ENCODE assay signal across 14 mouse cellular contexts in the genomic region with DNA sequence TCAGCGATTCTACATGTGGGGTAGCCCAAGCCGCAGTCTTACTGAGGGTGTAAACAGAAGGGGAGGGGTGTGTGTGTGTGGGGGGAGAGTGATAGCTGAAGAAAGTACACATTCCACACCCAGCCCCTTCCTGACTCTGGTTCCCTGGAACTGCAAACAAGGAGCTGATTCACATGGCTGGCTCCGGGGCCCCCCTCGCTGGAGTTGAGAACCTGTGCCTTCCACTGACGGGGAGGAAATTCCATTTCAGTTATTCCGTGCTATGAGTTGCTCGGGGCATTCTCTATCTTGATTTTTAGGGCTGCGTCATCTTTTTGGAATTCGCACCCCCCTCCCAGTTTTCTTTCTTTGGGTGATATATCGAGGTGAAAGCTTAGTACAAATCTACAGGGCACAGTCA.
DNase-seq lines count a peak whose midpoint lies in the region; ATAC-seq and TF ChIP-seq lines count a peak whose summit lies in the region.
"Had no signal": no experiment of that assay in that cellular context is flagged by ENCODE, and none has a peak within 500 bp of the region (broad histone marks: within the 10 kb centered on the region; RNA-seq: fewer than 3 reads in every experiment).

No protein-coding gene starts in this region.

- DNase-seq in kidney, adult 2 months, result peak; percentile 33
- no peak for DNase-seq in kidney, adult 8-10 months
- DNase-seq in 3134 (ENCODE audit: extremely low read depth, insufficient read length, low spot score) (peak; percentile 71), R1 (ENCODE audit: low read depth, low spot score) (peak; percentile 41)
- no peak for DNase-seq in lung, postnatal 0 days (ENCODE audit: low spot score)
- no peak for DNase-seq in forebrain, postnatal 0 days
- DNase-seq in adrenal gland, adult 8-10 months, result no peak
- DNase-seq: cerebellum, postnatal 25 days; right cerebral cortex, postnatal 25 days had no signal

- peak; percentile 37 for ATAC-seq in lung, postnatal 0 days
- ATAC-seq in forebrain, postnatal 0 days, result no peak
- ATAC-seq in erythroid progenitor cell, adult 5-6 weeks (replicated peaks; ENCODE audit: low FRiP score, poor library complexity, severe bottlenecking), result no peak
- ATAC-seq: inflammation-experienced regulatory T-cells, adult 6 months; midbrain, embryonic 16.5 days had no signal

- H3K9ac ChIP-seq in lung, postnatal 0 days (replicated peaks; ENCODE audit: low read depth), result no peak overlapping the region
- H3K9ac ChIP-seq in forebrain, postnatal 0 days, result no peak overlapping the region
- H3K9ac ChIP-seq: liver, embryonic 15.5 days had no signal

- no peaks in the 10 kb centered on the region for H3K36me3 ChIP-seq in kidney, adult 2 months (ENCODE audit: control insufficient read depth, insufficient read depth, low read length)
- H3K36me3 ChIP-seq in lung, postnatal 0 days (ENCODE audit: insufficient read depth, low read length), result no peaks in the 10 kb centered on the region
- H3K36me3 ChIP-seq in forebrain, postnatal 0 days (ENCODE audit: insufficient read depth), result no peaks in the 10 kb centered on the region
- H3K36me3 ChIP-seq: liver, embryonic 15.5 days had no signal

- H3K4me1 ChIP-seq in kidney, adult 2 months (ENCODE audit: control insufficient read depth, insufficient read depth, low read length), result peaks cover 19% of the 10 kb centered on the region
- peaks cover 10% of the 10 kb centered on the region; the same call in 1 of the 2 replicates for H3K4me1 ChIP-seq in lung, postnatal 0 days (ENCODE audit: insufficient read depth, low read depth, low read length)
- H3K4me1 ChIP-seq in forebrain, postnatal 0 days (ENCODE audit: insufficient read depth), result no peaks in the 10 kb centered on the region

- WGBS in kidney, adult 2 months, result 57% methylated on average over 10 of the region's 10 CpGs
- 38% methylated on average over 10 of the region's 10 CpGs for WGBS in lung, postnatal 0 days
- 81% methylated on average over 10 of the region's 10 CpGs for WGBS in forebrain, postnatal 0 days

- H3K4me2 ChIP-seq in lung, postnatal 0 days (replicated peaks; ENCODE audit: low read depth, low read length), result no peak overlapping the region
- no peak overlapping the region for H3K4me2 ChIP-seq in forebrain, postnatal 0 days (ENCODE audit: low read depth)
- H3K4me2 ChIP-seq: liver, embryonic 15.5 days had no signal

- no peak overlapping the region for H3K27ac ChIP-seq in kidney, adult 2 months (ENCODE audit: insufficient read depth, low read depth, low read length)
- no peak overlapping the region for H3K27ac ChIP-seq in lung, postnatal 0 days (ENCODE audit: low read length)
- no peak overlapping the region for H3K27ac ChIP-seq in forebrain, postnatal 0 days (ENCODE audit: low read depth, low read length)
- H3K27ac ChIP-seq: liver, embryonic 15.5 days had no signal

- no peak for TF ChIP-seq EP300 in lung, postnatal 0 days (IDR thresholded peaks at IDR 0.05)

- no peak overlapping the region for H3K4me3 ChIP-seq in kidney, adult 2 months (ENCODE audit: insufficient read depth, low read depth, low read length)
- no peak overlapping the region for H3K4me3 ChIP-seq in lung, postnatal 0 days (ENCODE audit: low read depth, low read length)
- no peak overlapping the region for H3K4me3 ChIP-seq in forebrain, postnatal 0 days (ENCODE audit: low read depth, low read length)
- H3K4me3 ChIP-seq: liver, embryonic 15.5 days had no signal

- no peaks in the 10 kb centered on the region for H3K9me3 ChIP-seq in lung, postnatal 0 days (ENCODE audit: low read length)
- no peaks in the 10 kb centered on the region for H3K9me3 ChIP-seq in forebrain, postnatal 0 days (ENCODE audit: low read length)
- H3K9me3 ChIP-seq: liver, embryonic 15.5 days had no signal

- TF ChIP-seq POLR2A in kidney, adult 2 months (IDR thresholded peaks at IDR 0.05; ENCODE audit: low read depth, low read length), result no peak

- no peaks in the 10 kb centered on the region for H3K27me3 ChIP-seq in kidney, adult 2 months (replicated peaks; ENCODE audit: control insufficient read depth, insufficient read depth, low read length)
- no peaks in the 10 kb centered on the region for H3K27me3 ChIP-seq in lung, postnatal 0 days (replicated peaks; ENCODE audit: insufficient read depth, low read length)
- H3K27me3 ChIP-seq in forebrain, postnatal 0 days (ENCODE audit: insufficient read depth, low read length), result no peaks in the 10 kb centered on the region
- H3K27me3 ChIP-seq: CH12.LX; liver, embryonic 15.5 days had no signal

- no peak for TF ChIP-seq CTCF in kidney, adult 2 months (conservative IDR thresholded peaks at IDR 0.05; ENCODE audit: insufficient read depth, insufficient read length, low read depth, low read length)
- no peak for TF ChIP-seq CTCF in lung, postnatal 0 days (IDR thresholded peaks at IDR 0.05)
- TF ChIP-seq CTCF in forebrain, postnatal 0 days (IDR thresholded peaks at IDR 0.05; ENCODE audit: low read depth), result no peak

Comparison
In these comparisons a context has a peak if more than half of its experiments do, and no peak if none do; other contexts are left out.
1. DNase-seq: peak in kidney, adult 2 months (single experiment), 3134 (single experiment) and R1 (single experiment); none in kidney, adult 8-10 months (0 of 2), lung, postnatal 0 days (single experiment), forebrain, postnatal 0 days (single experiment) and adrenal gland, adult 8-10 months (single experiment).